Mouse (Mus musculus) cerebellum, postnatal 10 days (tissue): Measurements from ENCODE around the gene Grrp1.
"Not testable (repeated sequence)": the region's sequence is repeated elsewhere in the genome, so short reads cannot be mapped to it uniquely, and the experiment has no call there.

ENCODE experiments used
- DNase-seq, 2 experiments: peaks; one replicate each; pipeline ENCODE4 v3.0.0; 2021; ENCODE audit warnings: mixed read lengths in 2 of 2

The Grrp1 gene

DNA sequence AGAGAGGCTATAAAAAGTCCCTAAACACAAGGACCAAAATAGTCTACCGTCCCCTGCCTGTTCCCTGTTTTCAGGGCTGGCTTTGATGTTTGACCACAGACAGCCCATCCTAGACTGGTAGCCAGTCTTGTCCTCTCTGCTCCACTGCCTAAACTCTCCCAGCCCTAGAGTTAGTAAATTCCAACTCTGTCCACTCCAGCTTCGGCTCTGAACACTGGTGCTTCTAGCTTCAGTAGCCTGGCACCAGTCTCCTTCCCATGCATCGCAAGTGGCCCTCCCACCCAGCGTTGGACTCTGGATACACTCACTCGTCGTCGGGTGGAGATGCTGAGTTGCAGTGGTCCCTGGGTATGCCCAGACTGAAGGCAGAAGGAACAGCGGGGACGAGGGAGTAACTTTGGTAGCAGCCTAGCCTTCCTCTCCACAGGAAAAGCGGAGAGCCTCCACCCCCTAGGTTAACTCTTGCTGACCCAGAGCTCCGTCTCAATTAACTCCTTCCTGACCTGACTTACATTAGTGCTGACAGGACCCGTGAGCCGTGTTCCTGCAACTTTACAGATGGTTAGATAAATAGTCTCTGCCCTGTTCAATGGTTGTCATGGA is at the start of gene Grrp1:
Gene Grrp1, minus strand, starts transcription at position 385 of the 603 bp plus-strand sequence.
- DNase-seq = peak in 1 of 2 experiments; percentile 10

DNA sequence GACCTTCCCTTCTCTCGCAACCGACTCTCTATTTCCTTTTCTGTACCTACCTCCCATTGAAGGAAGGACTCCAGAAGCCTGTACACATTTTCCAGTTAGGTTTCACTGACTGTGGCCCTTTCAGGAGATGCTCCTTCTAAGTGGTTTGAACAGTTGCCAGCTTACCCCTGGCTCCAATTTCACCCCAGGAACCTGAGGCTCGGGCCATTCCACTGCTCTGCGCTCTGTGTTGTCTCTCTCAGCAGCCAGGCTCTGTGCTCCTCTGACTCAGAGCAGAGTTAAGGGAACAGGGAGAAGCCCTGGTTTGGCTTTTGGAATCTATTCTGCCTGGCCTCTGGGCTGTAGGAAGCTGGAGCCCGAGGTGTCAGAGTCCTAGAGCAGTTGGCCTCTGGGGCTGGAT is 48.2 kb upstream of the Grrp1 start:
- DNase-seq = no peak

DNA sequence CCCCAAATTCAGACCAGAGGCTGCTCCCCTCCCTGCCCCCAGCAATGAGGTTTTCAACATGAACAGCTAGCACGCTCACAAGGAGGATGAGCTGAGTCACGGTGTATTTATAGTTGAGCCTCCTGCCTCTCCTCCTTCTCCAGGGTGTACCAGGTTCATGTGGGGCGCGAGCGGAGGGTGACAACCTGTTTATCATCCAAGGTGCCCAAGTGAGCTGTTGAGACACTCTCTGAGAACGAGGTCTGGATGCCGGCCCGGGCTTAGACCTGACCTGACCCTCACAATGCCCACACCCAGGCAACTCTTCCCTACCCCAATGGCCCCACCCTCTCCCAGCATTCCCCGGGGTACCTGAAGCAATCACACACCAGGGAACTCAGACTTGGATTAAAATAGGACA is 46.4 kb upstream of the Grrp1 start:
- no peak for DNase-seq

GRCm38 (mm10) chr4:134299498-134299810 is 45.5 kb upstream of the Grrp1 start:
- no peak for DNase-seq

- no peak for DNase-seq
Measured at GRCm38 (mm10) chr4:134298626-134299497, 45.0 kb upstream of the Grrp1 start.

DNA sequence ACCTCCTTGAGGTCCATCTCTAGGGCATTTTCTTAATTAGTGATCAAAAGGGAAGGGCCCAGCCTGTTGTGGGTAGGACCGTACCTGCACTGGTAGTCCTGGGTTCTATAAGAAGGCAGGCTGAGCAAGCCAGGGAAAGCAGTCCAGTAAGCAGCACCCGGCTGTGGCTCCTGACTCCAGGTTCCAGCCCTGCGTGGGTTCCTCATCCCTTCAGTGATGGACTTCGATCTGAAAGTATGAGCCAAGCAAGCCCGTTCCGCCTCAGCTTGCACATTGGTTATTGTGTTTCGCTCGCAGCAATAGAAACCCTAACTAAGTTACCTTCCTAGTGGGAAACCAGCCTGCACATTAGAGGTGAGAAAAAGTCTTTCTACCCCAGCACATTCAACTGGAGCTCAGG is 43.5 kb upstream of the Grrp1 start:
- DNase-seq = no peak

GRCm38 (mm10) chr4:134296523-134296922 is 42.6 kb upstream of the Grrp1 start:
- no peak for DNase-seq

GRCm38 (mm10) chr4:134296096-134296495 is 42.2 kb upstream of the Grrp1 start:
- not testable (repeated sequence) for DNase-seq

GRCm38 (mm10) chr4:134293692-134294163 is 39.8 kb upstream of the Grrp1 start:
- peak in 1 of 2 experiments; percentile 28 for DNase-seq

- DNase-seq = peak; percentile 72 to 78
Measured at GRCm38 (mm10) chr4:134293061-134293691, 39.3 kb upstream of the Grrp1 start.

DNA sequence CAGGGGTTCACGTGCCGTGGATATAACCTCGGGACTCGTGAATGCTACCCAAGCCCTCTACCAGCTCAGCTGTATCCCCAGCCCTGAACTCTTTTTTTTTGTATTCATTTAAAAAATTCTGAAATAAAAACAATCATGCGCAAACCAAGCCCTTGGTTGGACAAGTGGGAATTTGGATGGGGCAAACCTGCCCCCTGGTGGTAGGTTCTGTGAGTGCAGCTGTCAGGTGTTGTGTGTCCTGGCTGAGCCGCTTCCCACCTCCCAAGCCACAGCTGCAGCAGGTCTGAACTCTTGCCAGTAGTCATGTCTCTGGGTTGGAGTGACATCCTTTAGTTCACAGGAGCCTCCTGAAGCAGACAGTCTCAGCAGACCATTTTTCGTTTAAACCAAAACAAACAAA is 38.2 kb upstream of the Grrp1 start:
- peak; percentile 86 to 92 for DNase-seq

DNA sequence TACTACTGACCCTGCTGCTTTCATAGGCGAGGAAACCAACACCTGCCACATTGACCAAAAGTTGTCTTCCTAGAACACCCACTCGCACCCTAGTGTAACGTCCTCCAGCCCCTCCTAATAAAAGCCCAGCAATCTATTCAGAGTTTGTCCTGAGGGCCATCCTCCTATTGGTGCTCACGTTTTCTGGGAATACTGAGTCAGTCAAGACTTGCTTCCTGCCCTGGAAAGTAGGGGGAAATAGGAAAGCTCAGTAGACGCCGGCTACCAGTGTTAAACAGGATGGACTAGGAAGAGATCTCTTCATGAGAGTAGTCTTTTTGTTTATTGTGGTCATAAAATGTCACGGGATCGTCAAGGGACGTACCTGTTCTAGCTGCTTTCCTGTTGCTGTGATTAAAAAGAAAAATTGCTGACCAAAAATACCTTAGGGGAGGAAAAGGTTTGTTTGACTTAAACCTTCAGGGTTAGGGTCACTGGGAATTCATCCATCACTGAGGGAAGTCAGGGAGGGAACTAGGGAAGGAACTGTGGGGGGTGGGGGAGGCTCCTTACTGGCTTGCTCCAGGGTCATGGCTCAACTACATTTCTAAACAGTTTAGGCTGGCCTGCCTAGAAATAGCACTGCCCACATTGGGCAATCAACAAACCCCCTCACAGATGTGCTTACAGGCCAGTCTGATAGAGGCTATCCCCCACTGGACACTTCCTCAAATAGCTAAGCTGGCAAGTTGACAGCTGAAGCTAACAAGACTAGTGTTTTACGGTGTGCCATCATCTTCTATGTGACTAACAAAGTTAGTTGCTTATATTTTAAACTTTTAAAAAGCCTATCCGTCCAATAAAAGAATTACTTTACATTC is 34.7 kb upstream of the Grrp1 start:
- DNase-seq = peak in 1 of 2 experiments; percentile 21

- peak; percentile 86 to 89 for DNase-seq
Measured at GRCm38 (mm10) chr4:134287575-134288025, 33.7 kb upstream of the Grrp1 start, which contains the start of gene Pdik1l. Gene Pdik1l (minus strand): TSS chr4:134287895.

DNA sequence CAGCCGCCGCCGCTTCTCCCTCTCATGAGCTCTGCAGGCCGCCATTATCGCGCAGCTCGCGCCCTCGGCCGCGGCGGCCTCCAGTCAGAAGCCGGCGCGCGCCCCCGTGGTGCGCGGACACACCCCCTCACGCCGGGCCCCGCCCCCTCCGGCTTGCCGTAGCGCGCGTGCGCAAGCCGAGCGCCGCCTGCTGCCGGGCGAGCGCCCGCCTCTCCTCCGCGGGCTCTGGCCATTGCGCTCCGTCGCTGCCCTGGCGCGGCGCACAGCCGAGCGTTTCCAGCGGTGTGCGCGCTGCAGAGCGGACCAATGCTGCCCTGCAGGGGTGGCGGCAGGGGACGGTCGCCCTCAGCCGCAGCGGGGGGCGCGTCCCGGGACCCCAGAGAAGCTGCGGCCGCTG is 33.3 kb upstream of the Grrp1 start:
- peak; percentile 98 to 99 for DNase-seq

GRCm38 (mm10) chr4:134286226-134287167 is 32.6 kb upstream of the Grrp1 start:
- peak in 1 of 2 experiments; percentile 65 for DNase-seq

GRCm38 (mm10) chr4:134284942-134285341 is 31.0 kb upstream of the Grrp1 start:
- DNase-seq = peak; percentile 30 to 34

DNA sequence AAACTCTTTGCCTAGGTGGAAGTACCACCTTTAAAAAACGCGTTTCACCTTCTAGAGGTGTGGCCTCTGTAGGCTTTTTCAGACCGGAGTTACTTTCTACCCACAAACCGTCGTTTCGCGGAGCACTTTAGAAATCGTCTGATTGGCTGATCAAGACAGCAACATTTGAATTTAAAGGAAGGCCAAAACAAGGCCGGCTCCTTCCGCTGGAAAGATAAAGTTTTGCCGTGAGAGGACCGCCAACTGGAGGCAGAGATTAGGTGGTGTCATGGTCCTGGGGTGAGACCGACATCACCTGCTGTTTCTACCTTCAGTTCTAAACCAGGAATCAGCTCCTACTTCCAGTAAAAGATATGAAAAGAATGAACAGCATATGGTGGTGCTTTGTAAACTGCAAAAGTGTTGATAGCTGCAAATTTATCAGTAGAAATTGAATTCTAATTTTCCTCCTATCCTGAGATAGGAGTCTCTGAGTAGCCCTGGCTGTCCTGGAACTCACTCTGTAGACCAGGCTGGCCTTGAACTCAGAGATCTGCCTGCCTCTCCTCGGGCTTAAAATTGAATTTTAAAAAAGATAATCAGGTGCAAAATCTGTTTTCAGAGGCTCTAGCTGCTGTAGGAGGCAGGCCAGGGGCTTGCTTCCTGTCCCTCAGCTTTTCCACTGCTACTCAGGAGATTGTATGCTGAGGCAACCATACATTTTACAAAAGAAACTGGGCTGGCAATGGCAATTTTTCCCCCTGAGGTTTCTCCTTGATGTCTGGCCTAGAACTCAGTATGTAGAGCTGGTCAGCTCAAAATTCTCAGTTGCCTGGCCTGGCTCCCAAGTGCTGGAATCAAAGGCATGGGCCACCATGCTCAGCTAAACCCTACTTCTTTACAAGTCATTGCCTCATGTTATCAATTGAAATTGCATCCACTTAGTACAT is 19.8 kb upstream of the Grrp1 start:
- DNase-seq = no peak

DNA sequence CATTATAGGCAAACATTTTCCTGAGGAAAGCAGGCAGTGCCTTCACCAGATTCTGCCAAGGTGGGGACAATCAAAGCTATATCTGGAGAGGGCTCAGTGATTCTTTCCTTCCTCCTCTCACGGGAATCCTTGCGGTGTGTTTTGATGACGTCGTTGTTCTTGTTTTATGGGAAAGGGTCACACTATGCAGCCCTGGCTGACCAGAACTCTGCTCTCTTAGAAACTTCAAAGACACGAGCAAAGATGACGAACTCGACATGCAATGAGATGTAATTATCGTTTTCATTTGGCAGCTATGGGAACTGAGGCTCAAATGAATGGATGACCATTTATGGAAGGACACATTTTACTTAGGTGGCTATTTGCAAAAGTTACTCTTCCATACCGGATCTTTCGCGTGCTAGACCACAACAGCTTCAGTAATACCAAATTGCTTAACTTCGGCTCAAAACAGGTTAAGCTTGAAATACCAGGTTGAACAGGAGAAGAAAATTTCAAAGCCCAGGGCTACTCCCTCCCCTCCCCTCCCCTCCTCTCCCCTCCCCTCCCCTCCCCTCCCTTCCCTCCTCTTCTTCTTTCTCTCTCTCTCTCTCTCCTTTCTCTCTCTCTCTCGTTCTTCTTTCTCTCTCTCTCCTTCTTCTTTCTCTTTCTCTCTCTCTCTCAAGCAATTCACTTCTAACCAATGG is 19.0 kb upstream of the Grrp1 start:
- no peak for DNase-seq

GRCm38 (mm10) chr4:134271979-134272378 is 18.1 kb upstream of the Grrp1 start:
- no peak for DNase-seq

GRCm38 (mm10) chr4:134269622-134270021 is 15.7 kb upstream of the Grrp1 start:
- peak in 1 of 2 experiments; percentile 26 for DNase-seq
